In the genomic region with DNA sequence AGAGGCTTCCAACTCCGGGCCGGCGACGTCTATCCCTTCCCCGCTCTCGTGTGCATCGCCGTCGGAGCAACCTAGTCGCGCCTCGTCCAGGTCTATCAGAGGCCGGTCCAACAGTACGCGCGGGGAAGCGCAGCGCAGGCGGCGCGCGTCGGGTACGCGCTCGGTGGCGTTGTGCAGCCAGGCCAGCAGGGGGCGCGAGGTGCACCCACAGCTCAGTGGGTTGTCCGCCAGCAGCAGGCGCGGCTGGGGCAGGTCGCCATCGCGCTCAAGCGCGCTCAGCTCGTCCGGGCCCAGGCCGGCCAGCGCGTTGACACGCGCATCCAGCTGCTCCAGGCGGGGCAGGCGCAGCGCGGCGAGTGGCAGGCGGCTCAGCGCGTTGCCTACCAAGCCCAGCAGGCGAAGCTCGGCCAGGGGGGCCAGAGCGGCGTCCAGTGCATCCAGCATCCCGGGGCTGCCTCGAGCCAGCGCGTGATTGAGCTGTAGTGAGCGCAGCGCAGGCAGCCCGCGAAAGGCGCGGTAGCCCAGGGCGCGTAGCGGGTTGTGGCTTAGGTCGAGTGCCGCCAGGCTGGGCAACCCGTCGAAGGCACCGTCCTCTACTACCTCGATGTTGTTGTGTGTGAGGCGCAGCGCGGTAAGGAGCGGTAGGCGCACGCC, we compare ENCODE assay signal across 8 mouse cellular contexts. TPM values are rescaled to one million over a fixed set of nuclear protein-coding genes. Genes with fewer than 3 reads are reported as not detected.
DNase-seq lines count a peak whose midpoint lies in the region; ATAC-seq and TF ChIP-seq lines count a peak whose summit lies in the region.

No protein-coding gene starts in this region.

- peak overlapping the region; percentile 58 to 76 for H3K4me3 ChIP-seq in ES-E14 (ENCODE audit: insufficient read depth in 1 of 2, low read depth in 1 of 2, low read length in 2 of 2, poor library complexity in 1 of 2, severe bottlenecking in 1 of 2)
- H3K4me3 ChIP-seq in hindbrain, embryonic 10.5 days, result peak overlapping the region; percentile 60
- H3K4me3 ChIP-seq in lung, adult 2 months (replicated peaks; ENCODE audit: extremely low read depth, low read depth, low read length), result peak overlapping the region; percentile 60
- peak overlapping the region; percentile 57 for H3K4me3 ChIP-seq in neural tube, embryonic 15.5 days (replicated peaks)
- peak overlapping the region; percentile 63 for H3K4me3 ChIP-seq in testis, adult 2 months (ENCODE audit: control insufficient read depth, low read depth, low read length)

- no peak for TF ChIP-seq POLR2A in lung, adult 2 months (IDR thresholded peaks at IDR 0.05; ENCODE audit: borderline replicate concordance, extremely low read depth, low read depth, low read length)
- 0 out of 2 replicates have a peak, but pooled peaks have one; percentile 48 for TF ChIP-seq POLR2A in testis, adult 2 months (IDR thresholded peaks at IDR 0.05; ENCODE audit: control insufficient read depth, low read depth, low read length)

- peaks cover 96% of the 10 kb centered on the region for H3K27me3 ChIP-seq in hindbrain, embryonic 10.5 days (ENCODE audit: insufficient read depth, poor library complexity, severe bottlenecking)
- peaks cover 63% of the 10 kb centered on the region for H3K27me3 ChIP-seq in neural tube, embryonic 15.5 days (replicated peaks)
- H3K27me3 ChIP-seq in testis, adult 2 months (ENCODE audit: control insufficient read depth, insufficient read depth, low read length), result no peaks in the 10 kb centered on the region

- peaks cover 0 to 3% of the 10 kb centered on the region in 2 experiments; a peak in 2 of 4 replicates for H3K4me1 ChIP-seq in ES-E14 (ENCODE audit: control insufficient read depth in 2 of 2, insufficient read depth in 2 of 2, low read length in 2 of 2, poor library complexity in 1 of 2)
- peaks cover 62% of the 10 kb centered on the region for H3K4me1 ChIP-seq in hindbrain, embryonic 10.5 days (replicated peaks)
- H3K4me1 ChIP-seq in lung, adult 2 months (ENCODE audit: control insufficient read depth, insufficient read depth, low read length), result peaks cover 6% of the 10 kb centered on the region
- peaks cover 24% of the 10 kb centered on the region for H3K4me1 ChIP-seq in neural tube, embryonic 15.5 days
- H3K4me1 ChIP-seq in testis, adult 2 months (ENCODE audit: control insufficient read depth, insufficient read depth, low read length), result peaks cover 12% of the 10 kb centered on the region

- H3K9me3 ChIP-seq in ES-E14 (ENCODE audit: control insufficient read depth, insufficient read depth, low read depth, low read length), result no peaks in the 10 kb centered on the region
- H3K9me3 ChIP-seq in hindbrain, embryonic 10.5 days, result no peaks in the 10 kb centered on the region
- no peaks in the 10 kb centered on the region for H3K9me3 ChIP-seq in neural tube, embryonic 15.5 days (replicated peaks)

- in situ Hi-C loops in ES-E14 (cut with MboI; ENCODE audit: low sequenced_read_pairs in 2 of 2, unreplicated experiment in 2 of 2), result no loop called here

- TF ChIP-seq CTCF in lung, adult 2 months (IDR thresholded peaks at IDR 0.05; ENCODE audit: insufficient read depth, low read length), result peak; percentile 74
- TF ChIP-seq CTCF in testis, adult 2 months (IDR thresholded peaks at IDR 0.05; ENCODE audit: control insufficient read depth, insufficient read depth, insufficient replicate concordance, low read depth, low read length), result peak; percentile 91

- ATAC-seq in neural tube, embryonic 15.5 days (ENCODE audit: low FRiP score), result peak; percentile 92

- WGBS in hindbrain, embryonic 10.5 days, result under 1% methylated on average over 81 of the region's 81 CpGs
- WGBS in lung, adult 2 months, result 1% methylated on average over 81 of the region's 81 CpGs
- WGBS in neural tube, embryonic 15.5 days, result under 1% methylated on average over 79 of the region's 81 CpGs

- H3K4me2 ChIP-seq in neural tube, embryonic 15.5 days, result peak overlapping the region; percentile 91

- H3K27ac ChIP-seq in ES-E14 (ENCODE audit: insufficient read depth, low read depth, low read length, poor library complexity, severe bottlenecking), result no peak overlapping the region
- peak overlapping the region; percentile 82 for H3K27ac ChIP-seq in hindbrain, embryonic 10.5 days
- peak overlapping the region; percentile 61; the same call in 1 of the 2 replicates for H3K27ac ChIP-seq in neural tube, embryonic 15.5 days (replicated peaks)
- no peak overlapping the region for H3K27ac ChIP-seq in testis, adult 2 months (ENCODE audit: control insufficient read depth, insufficient read depth, low read depth, low read length)

- H3K9ac ChIP-seq in ES-E14 (ENCODE audit: insufficient read depth, low read depth, low read length, poor library complexity, severe bottlenecking), result peak overlapping the region; percentile 58
- H3K9ac ChIP-seq in neural tube, embryonic 15.5 days (replicated peaks), result peak overlapping the region; percentile 60

- peak; percentile 65 for DNase-seq in ES-E14 (ENCODE audit: low read depth, low spot score)
- peak; percentile 93 to 94 for DNase-seq in cerebellum, postnatal 10 days
- DNase-seq in frontal cortex, adult 2 months (ENCODE audit: extremely low spot score in 1 of 2, low spot score in 1 of 2), result peak; percentile 62 to 88
- DNase-seq in hindbrain, embryonic 10.5 days (ENCODE audit: low spot score), result peak; percentile 88
- DNase-seq in layer of hippocampus, adult 8-10 months (ENCODE audit: low spot score in 2 of 2), result peak; percentile 73 to 88
- DNase-seq in lung, adult 2 months, result peak; percentile 84

- H3K36me3 ChIP-seq in ES-E14 (ENCODE audit: control insufficient read depth, insufficient read depth, low read length, poor library complexity, severe bottlenecking), result no peaks in the 10 kb centered on the region
- no peaks in the 10 kb centered on the region for H3K36me3 ChIP-seq in hindbrain, embryonic 10.5 days
- no peaks in the 10 kb centered on the region for H3K36me3 ChIP-seq in neural tube, embryonic 15.5 days
- no peaks in the 10 kb centered on the region for H3K36me3 ChIP-seq in testis, adult 2 months (ENCODE audit: control insufficient read depth, insufficient read depth, low read length)

TF ChIP-seq in ES-E14, 5 proteins besides CTCF, POLR2A, EP300 and RAD21:
- TF ChIP-seq MAFK (IDR thresholded peaks at IDR 0.05; ENCODE audit: insufficient read depth, low read depth, low read length) (no peak), HCFC1 (IDR thresholded peaks at IDR 0.05; ENCODE audit: borderline replicate concordance, insufficient read depth, low read length) (peak; percentile 52; the same call in 1 of the 2 replicates), CHD2 (IDR thresholded peaks at IDR 0.05; ENCODE audit: low read depth, low read length) (no peak), ZC3H11A (IDR thresholded peaks at IDR 0.05; ENCODE audit: borderline replicate concordance, low read depth, low read length) (peak; percentile 51; the same call in 1 of the 2 replicates), ZNF384 (IDR thresholded peaks at IDR 0.05; ENCODE audit: low read depth, low read length) (no peak)

RNA-seq across cellular contexts. Expression of a gene that starts 1.1 kb away (rescaled TPM):
- 0.11 and 0.27 TPM in 2 replicates for total RNA-seq in ES-E14 (2012; rRNA removed)
- polyA plus RNA-seq in frontal cortex, adult 2 months (2012; rRNA removed), result 7.9 and 9.3 TPM in 2 replicates
- 0.59 and 0.81 TPM in 2 replicates for polyA plus RNA-seq in hindbrain, embryonic 10.5 days (2016; fragmentation: Nextera tagmentation; extraction: Ambion mirVana)
- 1 to 10 TPM; 5.0 to 7.3 (median 6.6) TPM for total RNA-seq in layer of hippocampus, adult 8-10 months (2022)
- 3.8 and 7.2 TPM in 2 replicates for polyA plus RNA-seq in lung, adult 2 months (2012; rRNA removed)
- polyA plus RNA-seq in neural tube, embryonic 15.5 days (2015; fragmentation: Nextera tagmentation; extraction: Ambion mirVana), result 2.5 and 3.2 TPM in 2 replicates
- polyA plus RNA-seq in testis, adult 2 months (2012; rRNA removed), result 10.3 and 14.6 TPM in 2 replicates

Comparison
In these comparisons a context has a peak if more than half of its experiments do, and no peak if none do; other contexts are left out.
1. H3K27ac ChIP-seq: peak in hindbrain, embryonic 10.5 days (single experiment) and neural tube, embryonic 15.5 days (single experiment); none in ES-E14 (single experiment) and testis, adult 2 months (single experiment).
2. Peak in every context shown above with its lines, with median percentiles within 50 percentile points of each other: DNase-seq and H3K4me3 ChIP-seq.